Mouse (Mus musculus) cortical plate, adult 2 months (tissue): ENCODE data around the gene Mpv17l2. TPM values are rescaled to one million over a fixed set of nuclear protein-coding genes. Genes with fewer than 3 reads are reported as not detected.

Source experiments
- H3K27ac ChIP-seq: fragments of 200-500 bp; 2 replicates; pipeline ENCODE4 v1.5.1; 2012; ENCODE audit warnings: low read length, control low read depth, inconsistent platforms; ENCODE audit not compliant: insufficient read depth
- H3K4me1 ChIP-seq: fragments of 200-500 bp; 2 replicates; pipeline ENCODE4 v1.6.1; 2011; ENCODE audit warnings: low read length; ENCODE audit not compliant: control insufficient read depth, insufficient read depth
- H3K4me3 ChIP-seq: fragments of 200-500 bp; 2 replicates; pipeline ENCODE4 v1.5.1; 2011; ENCODE audit warnings: mild to moderate bottlenecking, low read length, control low read depth; ENCODE audit not compliant: insufficient read depth
- CTCF ChIP-seq: fragments of 200-500 bp; IDR thresholded peaks from 2 replicates; pipeline ENCODE4 v1.5.1; 2011; ENCODE audit warnings: mild to moderate bottlenecking, control low read depth, low read length; ENCODE audit not compliant: insufficient read depth; ENCODE audit errors: extremely low read depth
- POLR2A ChIP-seq: fragments of 200-500 bp; IDR thresholded peaks from 2 replicates; pipeline ENCODE4 v1.6.1; 2011; ENCODE audit warnings: mild to moderate bottlenecking, low read length, control low read depth; ENCODE audit not compliant: insufficient read depth; ENCODE audit errors: extremely low read depth
- polyA plus RNA-seq: library from polyadenylated mRNA; depleted of rRNA; stranded (reverse); fragments of >200 nt; gene quantifications from 2 replicates; pipeline ENCODE4 v1.2.3, GENCODE M21; 2012; rRNA removed

The Mpv17l2 gene
- polyA plus RNA-seq, 1 experiment = 59.2 TPM

- no peaks in the 10 kb centered on the region for H3K4me1 ChIP-seq
- no peak for TF ChIP-seq POLR2A
- no peak for TF ChIP-seq CTCF
- no peak overlapping the region for H3K4me3 ChIP-seq
- H3K27ac ChIP-seq = no peak overlapping the region
These were observed 44.0 kb downstream of the Mpv17l2 start for GRCm38 (mm10) chr8:70716521-70717400.

- Histone ChIP-seq H3K4me3 (no peak overlapping the region), H3K27ac (no peak overlapping the region), H3K4me1 (no peaks in the 10 kb centered on the region)
- no peak for TF ChIP-seq POLR2A
- TF ChIP-seq CTCF = no peak
These were observed 45.7 kb downstream of the Mpv17l2 start for GRCm38 (mm10) chr8:70715086-70715485.

DNA sequence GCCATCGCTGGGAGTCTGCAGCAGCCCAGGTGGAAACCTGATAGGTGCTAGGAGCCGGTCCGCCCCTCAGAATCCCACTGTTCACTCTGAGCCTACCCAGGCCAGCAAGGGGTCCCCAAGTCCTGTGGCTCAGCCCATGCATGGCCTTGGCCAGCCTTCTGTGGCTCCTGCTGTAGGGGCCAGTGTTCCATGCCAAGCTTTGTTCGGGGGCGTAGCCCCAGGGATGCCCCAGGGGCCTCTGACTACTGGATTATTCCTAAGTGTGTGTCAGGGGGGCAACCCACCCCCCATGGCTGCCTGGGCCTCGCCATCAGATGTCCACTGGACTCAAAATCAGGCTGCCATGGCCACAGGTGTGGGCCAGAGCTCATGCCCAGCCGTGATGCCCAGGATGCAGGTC is 46.8 kb downstream of the Mpv17l2 start:
- no peak for TF ChIP-seq POLR2A
- TF ChIP-seq CTCF = no peak
- Histone ChIP-seq H3K4me3 (no peak overlapping the region), H3K4me1 (no peaks in the 10 kb centered on the region), H3K27ac (no peak overlapping the region)

DNA sequence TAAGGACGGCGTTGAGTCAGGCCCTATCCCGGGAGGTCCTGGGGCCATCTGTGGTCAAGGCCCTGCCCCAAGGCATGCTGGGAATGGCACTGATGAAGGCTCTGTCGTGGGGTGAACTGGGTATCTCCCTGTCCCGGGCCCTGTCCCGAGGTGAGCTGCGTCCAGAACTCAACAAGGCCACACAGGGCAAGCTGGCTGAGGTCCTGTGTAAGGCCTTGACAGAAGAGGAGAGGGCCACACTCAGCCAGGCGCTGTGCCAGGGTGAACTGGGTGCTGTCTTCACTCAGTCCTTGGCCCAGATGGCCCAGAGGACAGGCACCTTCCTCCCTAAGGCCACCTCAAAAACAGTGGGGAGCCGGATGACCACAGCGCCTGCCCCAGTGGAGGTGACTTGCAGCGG is 49.7 kb downstream of the Mpv17l2 start:
- Histone ChIP-seq H3K4me1 (no peaks in the 10 kb centered on the region), H3K4me3 (no peak overlapping the region), H3K27ac (no peak overlapping the region)
- TF ChIP-seq POLR2A (no peak), CTCF (no peak)

DNA sequence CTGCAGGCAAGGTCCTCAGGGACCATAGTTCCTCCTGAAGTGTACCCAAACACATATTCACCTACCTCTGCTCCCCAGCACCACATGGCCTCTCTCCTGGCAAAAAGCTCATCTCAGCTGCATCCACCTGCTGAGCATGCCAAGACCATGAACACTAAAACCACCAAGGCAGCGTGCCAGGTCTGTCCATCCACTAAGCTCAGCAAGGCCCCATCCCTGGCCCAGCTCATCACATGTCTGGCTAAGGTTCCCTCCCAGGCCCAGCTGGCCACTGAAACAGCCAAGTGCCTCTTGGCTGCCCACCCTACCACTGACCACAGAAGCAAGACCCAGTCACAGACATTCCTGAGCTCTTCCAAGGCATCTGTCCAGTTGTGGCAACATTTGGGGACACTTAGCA is 50.5 kb downstream of the Mpv17l2 start:
- Histone ChIP-seq H3K4me3 (no peak overlapping the region), H3K4me1 (no peaks in the 10 kb centered on the region), H3K27ac (no peak overlapping the region)
- TF ChIP-seq CTCF (no peak), POLR2A (no peak)

DNA sequence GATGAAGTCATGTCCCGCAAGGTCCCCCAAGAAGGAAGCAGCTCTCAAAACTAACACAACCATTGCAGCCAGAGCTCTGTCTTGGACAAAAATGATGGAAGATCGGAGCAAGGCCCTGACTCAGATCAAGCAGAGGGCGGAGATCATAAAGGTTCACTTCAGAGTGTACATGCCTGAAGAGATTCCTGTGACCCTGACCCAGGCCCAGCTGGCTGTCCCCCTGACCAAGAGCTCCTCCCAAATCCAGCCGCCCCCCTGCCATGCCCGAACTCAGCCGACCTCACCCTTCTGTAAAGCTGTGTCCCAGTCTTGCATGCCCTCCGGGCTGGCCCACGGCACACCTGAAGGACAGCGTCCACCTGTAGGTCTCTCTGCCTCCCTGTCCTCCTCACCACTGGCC is 51.0 kb downstream of the Mpv17l2 start:
- Histone ChIP-seq H3K4me3 (no peak overlapping the region), H3K4me1 (no peaks in the 10 kb centered on the region), H3K27ac (no peak overlapping the region)
- TF ChIP-seq POLR2A (no peak), CTCF (no peak)

Other genes with a start within 250 kb of the Mpv17l2 start
- 592 and 612 TPM in 2 replicates for gene Fkbp8, start 233.2 kb downstream of the Mpv17l2 start, polyA plus RNA-seq
- gene Kxd1, start 233.0 kb downstream of the Mpv17l2 start, polyA plus RNA-seq = 61.0 and 64.4 TPM in 2 replicates
- gene Ell, start 221.5 kb downstream of the Mpv17l2 start, polyA plus RNA-seq = 23.8 and 23.9 TPM in 2 replicates
- gene Isyna1, start 166.6 kb downstream of the Mpv17l2 start, polyA plus RNA-seq = 71.1 and 77.2 TPM in 2 replicates
- gene Ssbp4, start 152.1 kb downstream of the Mpv17l2 start, polyA plus RNA-seq = 241 and 249 TPM in 2 replicates
- 1.0 and 1.4 TPM in 2 replicates for gene Lrrc25, start 144.8 kb downstream of the Mpv17l2 start, polyA plus RNA-seq
- 0.09 and 0.19 TPM in 2 replicates for gene Gdf15, start 128.5 kb downstream of the Mpv17l2 start, polyA plus RNA-seq
- gene Pgpep1, start 100.6 kb downstream of the Mpv17l2 start, polyA plus RNA-seq = 18.1 and 19.7 TPM in 2 replicates
- 100 and 105 TPM in 2 replicates for gene Lsm4, start 87.7 kb downstream of the Mpv17l2 start, polyA plus RNA-seq
- gene Jund, start 62.0 kb downstream of the Mpv17l2 start, polyA plus RNA-seq = 223 and 226 TPM in 2 replicates
- gene Iqcn, start 57.5 kb downstream of the Mpv17l2 start, polyA plus RNA-seq = 0.08 and 0.13 TPM in 2 replicates
- 0.09 TPM in 1 of 2 replicates, not detected in the other for gene Gm3336, start 42.4 kb downstream of the Mpv17l2 start, polyA plus RNA-seq
- 4.8 and 5.9 TPM in 2 replicates for gene Pde4c, start 37.2 kb downstream of the Mpv17l2 start, polyA plus RNA-seq
- gene Rab3a, start 6.3 kb downstream of the Mpv17l2 start, polyA plus RNA-seq = 1,139 and 1,160 TPM in 2 replicates
- gene Pik3r2, start 15.8 kb upstream of the Mpv17l2 start, polyA plus RNA-seq = 177 and 193 TPM in 2 replicates
- gene Mast3, start 44.1 kb upstream of the Mpv17l2 start, polyA plus RNA-seq = 265 and 282 TPM in 2 replicates
- gene Il12rb1, start 47.5 kb upstream of the Mpv17l2 start, polyA plus RNA-seq = 1.1 TPM in 2 replicates
- 31.4 and 35.1 TPM in 2 replicates for gene Arrdc2, start 78.8 kb upstream of the Mpv17l2 start, polyA plus RNA-seq
- 30.2 and 36.0 TPM in 2 replicates for gene Kcnn1, start 102.3 kb upstream of the Mpv17l2 start, polyA plus RNA-seq
- 176 and 182 TPM in 2 replicates for gene Ccdc124, start 113.0 kb upstream of the Mpv17l2 start, polyA plus RNA-seq
- gene Slc5a5, start 131.8 kb upstream of the Mpv17l2 start, polyA plus RNA-seq = 15.9 and 16.0 TPM in 2 replicates
- gene Rpl18a, start 136.5 kb upstream of the Mpv17l2 start, polyA plus RNA-seq = 1,503 and 1,518 TPM in 2 replicates
- 62.2 and 62.3 TPM in 2 replicates for gene Map1s, start 145.0 kb upstream of the Mpv17l2 start, polyA plus RNA-seq